Mouse (Mus musculus) ES-E14 (cell line): Measurements from ENCODE around the gene Actn3.

Experiments
- CHD2 ChIP-seq: IDR thresholded peaks from 2 replicates; pipeline ENCODE4 v1.6.1; 2014; ENCODE audit warnings: mild to moderate bottlenecking, low read depth, low read length, inconsistent platforms
- HCFC1 ChIP-seq: IDR thresholded peaks from 2 replicates; pipeline ENCODE4 v1.6.1; 2012; ENCODE audit warnings: low read length, inconsistent platforms, borderline replicate concordance; ENCODE audit not compliant: insufficient read depth
- MAFK ChIP-seq: IDR thresholded peaks from 2 replicates; pipeline ENCODE4 v1.6.1; 2014; ENCODE audit warnings: mild to moderate bottlenecking, low read depth, low read length, inconsistent platforms; ENCODE audit not compliant: insufficient read depth
- ZC3H11A ChIP-seq: IDR thresholded peaks from 2 replicates; pipeline ENCODE4 v1.6.1; 2012; ENCODE audit warnings: low read depth, mild to moderate bottlenecking, inconsistent platforms, low read length, borderline replicate concordance

DNA sequence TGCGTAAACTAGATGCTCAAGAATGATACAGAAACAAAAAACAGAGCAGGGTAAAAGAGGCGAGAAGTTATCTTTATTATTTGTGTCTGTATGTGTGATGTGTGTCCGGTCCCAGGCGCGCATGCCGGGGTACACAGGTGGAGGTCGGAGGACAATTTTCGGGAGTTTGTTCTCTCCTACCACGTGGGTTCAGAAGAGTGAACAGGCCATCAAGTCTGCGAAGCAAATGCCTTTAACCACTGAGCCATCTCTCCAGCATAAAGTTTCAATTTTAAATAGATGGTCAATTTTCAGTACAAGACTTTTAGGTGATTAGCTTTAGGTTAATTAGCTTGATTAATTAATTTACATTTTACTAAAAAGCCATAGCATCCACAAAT, 1.6 kb upstream of the Actn3 start:
- no peak for TF ChIP-seq ZC3H11A
- no peak for TF ChIP-seq CHD2
- TF ChIP-seq HCFC1: no peak
- TF ChIP-seq MAFK: no peak
